Mouse (Mus musculus): ENCODE measurements around the gene Hdgfl3. TPM values are rescaled to one million over a fixed set of nuclear protein-coding genes. Genes with fewer than 3 reads are reported as not detected.

Hdgfl3 gene
- polyA plus RNA-seq, 1 experiment from 2014 or later = 61.4 TPM

DNA sequence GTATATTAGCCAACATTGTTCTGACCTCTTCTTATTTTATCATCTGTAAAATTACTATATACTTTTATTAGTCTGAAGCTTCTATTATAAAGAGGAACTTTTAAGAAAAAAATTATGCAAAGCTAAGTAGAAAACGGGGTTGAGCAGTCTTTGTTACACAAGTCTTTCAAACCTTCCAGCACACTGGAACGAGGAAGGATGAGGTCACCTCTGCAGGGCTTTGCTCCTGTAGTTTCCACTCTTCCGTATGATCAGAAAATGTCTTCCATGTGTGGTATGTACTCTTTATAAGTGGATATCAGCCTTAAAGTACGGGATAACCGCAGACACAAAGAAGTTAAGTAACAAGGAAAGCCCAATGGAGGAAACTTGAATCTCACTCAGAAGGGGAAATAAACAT, 98.8 kb downstream of the Hdgfl3 start:
- Histone ChIP-seq H3K4me2 (no peak overlapping the region), H3K27me3 (no peaks in the 10 kb centered on the region), H3K9ac (no peak overlapping the region), H3K4me1 (replicated peaks) (no peaks in the 10 kb centered on the region), H3K9me3 (no peaks in the 10 kb centered on the region), H3K36me3 (no peaks in the 10 kb centered on the region), H3K4me3 (no peak overlapping the region), H3K27ac (no peak overlapping the region)
- no peak for ATAC-seq (ENCODE audit: low FRiP score)
- WGBS = 91% methylated on average over 5 of the region's 5 CpGs

DNA sequence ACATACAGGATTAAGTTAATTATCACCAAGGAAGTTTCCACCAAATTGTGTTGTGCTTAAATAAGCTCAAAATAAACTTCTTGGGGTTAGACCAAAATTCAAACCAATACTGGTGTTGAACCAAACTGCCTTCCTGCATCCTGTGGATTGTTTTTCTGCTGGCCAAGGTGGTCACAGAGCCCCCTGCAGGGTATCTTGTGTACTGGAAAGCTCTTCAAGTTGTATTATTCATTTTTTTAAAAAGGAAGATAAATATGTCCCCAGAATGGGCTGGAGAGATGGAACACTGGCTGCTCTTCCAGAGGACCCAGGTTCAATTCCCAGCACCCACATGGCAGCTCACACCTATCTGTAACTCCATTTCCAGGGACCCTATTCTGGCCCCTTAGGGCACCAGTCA, 99.4 kb downstream of the Hdgfl3 start:
- H3K27me3 ChIP-seq = no peaks in the 10 kb centered on the region
- H3K4me1 ChIP-seq (replicated peaks) = peaks cover 3% of the 10 kb centered on the region; the same call in 1 of the 2 replicates
- no peak overlapping the region for H3K4me3 ChIP-seq
- no peak overlapping the region for H3K4me2 ChIP-seq
- no peaks in the 10 kb centered on the region for H3K9me3 ChIP-seq
- no peak overlapping the region for H3K27ac ChIP-seq
- no peak for ATAC-seq (ENCODE audit: low FRiP score)
- H3K36me3 ChIP-seq = no peaks in the 10 kb centered on the region
- H3K9ac ChIP-seq = no peak overlapping the region

Other genes with a start within 250 kb of the Hdgfl3 start
- gene Homer2, start 226.9 kb downstream of the Hdgfl3 start, polyA plus RNA-seq (2015; fragmentation: Nextera tagmentation; extraction: Ambion mirVana) = 20.6 and 27.0 TPM in 2 replicates
- 134 and 135 TPM in 2 replicates for gene Ramac, start 171.5 kb downstream of the Hdgfl3 start, polyA plus RNA-seq (2015; fragmentation: Nextera tagmentation; extraction: Ambion mirVana)
- 52.7 and 53.5 TPM in 2 replicates for gene 3110040N11Rik, start 145.0 kb downstream of the Hdgfl3 start, polyA plus RNA-seq (2015; fragmentation: Nextera tagmentation; extraction: Ambion mirVana)
- 87.2 and 95.1 TPM in 2 replicates for gene Btbd1, start 105.0 kb downstream of the Hdgfl3 start, polyA plus RNA-seq (2015; fragmentation: Nextera tagmentation; extraction: Ambion mirVana)
- not detected in 2 replicates for gene Gm10160, start 78.7 kb downstream of the Hdgfl3 start, polyA plus RNA-seq (2015; fragmentation: Nextera tagmentation; extraction: Ambion mirVana)
- gene Tm6sf1, start 75.5 kb downstream of the Hdgfl3 start, polyA plus RNA-seq (2015; fragmentation: Nextera tagmentation; extraction: Ambion mirVana) = 10.1 and 11.2 TPM in 2 replicates
- 0.47 and 0.49 TPM in 2 replicates for gene Bnc1, start 57.8 kb upstream of the Hdgfl3 start, polyA plus RNA-seq (2015; fragmentation: Nextera tagmentation; extraction: Ambion mirVana)
- gene Sh3gl3, start 239.4 kb upstream of the Hdgfl3 start, polyA plus RNA-seq (2015; fragmentation: Nextera tagmentation; extraction: Ambion mirVana) = 53.4 and 56.7 TPM in 2 replicates